Mouse (Mus musculus) erythroblast, embryonic 14.5 days (primary cell): ENCODE measurements around the gene Tcp11.

Experiments
- GATA1 ChIP-seq: IDR thresholded peaks from 2 replicates; pipeline ENCODE4 v1.6.1; 2012; ENCODE audit warnings: low read length, inconsistent platforms, mixed read lengths
- TAL1 ChIP-seq: IDR thresholded peaks from 3 replicates; pipeline ENCODE4 v1.6.1; 2012; ENCODE audit warnings: low read length, inconsistent platforms, mixed read lengths

- TF ChIP-seq GATA1 (no peak), TAL1 (no peak)
Observed at GRCm38 (mm10) chr17:28080045-28080816, at the start of gene Tcp11.
